Mouse (Mus musculus) ES-Bruce4 (cell line): Measurements from ENCODE around the gene Tgfb1i1.

Experiments
- CTCF ChIP-seq: IDR thresholded peaks from one replicate; pipeline ENCODE4 v1.8.1; 2011; ENCODE audit warnings: low read depth, low read length
- EP300 ChIP-seq: IDR thresholded peaks from 2 replicates; pipeline ENCODE4 v1.6.1; 2011; ENCODE audit warnings: low read depth, low read length; ENCODE audit not compliant: insufficient read depth
- POLR2A ChIP-seq: IDR thresholded peaks from one replicate; pipeline ENCODE4 v1.8.1; 2011; ENCODE audit warnings: low read length; ENCODE audit not compliant: insufficient read depth

GRCm38 (mm10) chr7:128235481-128235880, 11.1 kb upstream of the Tgfb1i1 start:
- TF ChIP-seq CTCF (no peak), POLR2A (no peak), EP300 (no peak)
